Mouse (Mus musculus): ENCODE measurements around the gene Erich3.

The Erich3 gene

GRCm38 (mm10) chr3:154786354-154786753 lies 122.7 kb downstream of the Erich3 start:
- no peak for DNase-seq

GRCm38 (mm10) chr3:154787611-154788010 lies 124.0 kb downstream of the Erich3 start:
- DNase-seq, result no peak

- no peak for DNase-seq
Observed at GRCm38 (mm10) chr3:154793571-154793970, 129.9 kb downstream of the Erich3 start.

- DNase-seq, result no peak
Observed at GRCm38 (mm10) chr3:154798806-154799205, 135.1 kb downstream of the Erich3 start.

- DNase-seq, result no peak
Observed at GRCm38 (mm10) chr3:154800454-154800853, 136.8 kb downstream of the Erich3 start.

- peak; percentile 8 for DNase-seq
Observed at GRCm38 (mm10) chr3:154800888-154801429, 137.3 kb downstream of the Erich3 start.

- DNase-seq, result peak; percentile 16
Observed at GRCm38 (mm10) chr3:154806626-154807025, 143.0 kb downstream of the Erich3 start.

GRCm38 (mm10) chr3:154810273-154810870 lies 146.7 kb downstream of the Erich3 start:
- DNase-seq, result no peak

GRCm38 (mm10) chr3:154811281-154811680 lies 147.6 kb downstream of the Erich3 start:
- DNase-seq, result no peak

GRCm38 (mm10) chr3:154811833-154812232 lies 148.2 kb downstream of the Erich3 start:
- DNase-seq, result no peak

GRCm38 (mm10) chr3:154812893-154813292 lies 149.2 kb downstream of the Erich3 start:
- no peak for DNase-seq

- no peak for DNase-seq
Observed at GRCm38 (mm10) chr3:154815606-154816005, 151.9 kb downstream of the Erich3 start.

GRCm38 (mm10) chr3:154816231-154816630 lies 152.6 kb downstream of the Erich3 start:
- DNase-seq, result no peak

GRCm38 (mm10) chr3:154816801-154817625 lies 153.4 kb downstream of the Erich3 start:
- peak; percentile 8 for DNase-seq

All from lung, postnatal 14 days (tissue).